Mouse (Mus musculus) frontal cortex, adult 2 months (tissue): ENCODE data around the gene Mog. TPM values are rescaled to one million over a fixed set of nuclear protein-coding genes. Genes with fewer than 3 reads are reported as not detected.

Experiments
- DNase-seq, 2 experiments: peaks; one replicate each; pipeline ENCODE4 v3.0.0; 2022; ENCODE audit warnings: low spot score in 1 of 2; ENCODE audit errors: extremely low spot score in 1 of 2
- polyA plus RNA-seq: library from polyadenylated mRNA; depleted of rRNA; stranded (reverse); fragments of >200 nt; gene quantifications from 2 replicates; pipeline ENCODE4 v1.2.3, GENCODE M21; 2012

Gene Mog
- polyA plus RNA-seq, 1 experiment = 43.8 TPM

DNA sequence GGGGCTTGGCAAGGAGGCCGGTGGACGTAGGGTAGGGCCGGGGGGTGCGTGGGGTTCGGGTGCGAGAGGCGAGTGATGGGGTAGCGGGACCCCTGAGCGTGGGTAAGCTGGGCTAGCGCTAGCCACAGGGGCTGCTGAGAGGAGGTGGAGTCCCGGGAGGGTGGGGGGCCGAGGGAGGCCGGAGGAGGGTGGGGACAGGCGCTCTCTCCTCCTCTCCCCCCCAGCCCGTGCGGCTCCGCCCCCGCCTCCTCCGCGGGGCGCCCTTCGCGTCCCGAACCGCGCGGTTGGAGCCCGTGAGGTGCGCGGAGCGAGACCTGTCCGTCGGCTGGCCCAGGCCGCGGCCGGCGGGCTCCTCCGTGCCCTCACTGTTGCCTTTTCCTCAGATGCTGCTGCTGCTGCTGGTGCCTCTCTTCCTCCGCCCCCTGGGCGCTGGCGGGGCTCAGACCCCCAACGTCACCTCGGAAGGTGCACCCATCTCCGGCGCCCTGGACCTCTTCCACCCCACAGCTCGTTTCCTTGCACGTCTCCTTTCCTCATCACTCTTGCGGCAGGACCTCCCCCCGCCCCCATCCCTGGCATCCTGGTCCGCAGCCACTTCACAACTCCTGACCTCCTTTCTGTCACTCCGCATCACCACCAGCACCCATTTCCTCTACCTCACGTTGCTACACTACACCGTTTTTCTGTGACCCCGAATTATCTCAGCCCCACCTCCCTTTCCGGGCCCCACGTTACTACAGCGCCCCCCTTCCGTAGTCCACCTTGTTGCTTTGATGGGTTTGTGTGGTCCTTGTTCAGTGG lies 23.3 kb upstream of the Mog start:
- DNase-seq = peak in 1 of 2 experiments; percentile 63

DNA sequence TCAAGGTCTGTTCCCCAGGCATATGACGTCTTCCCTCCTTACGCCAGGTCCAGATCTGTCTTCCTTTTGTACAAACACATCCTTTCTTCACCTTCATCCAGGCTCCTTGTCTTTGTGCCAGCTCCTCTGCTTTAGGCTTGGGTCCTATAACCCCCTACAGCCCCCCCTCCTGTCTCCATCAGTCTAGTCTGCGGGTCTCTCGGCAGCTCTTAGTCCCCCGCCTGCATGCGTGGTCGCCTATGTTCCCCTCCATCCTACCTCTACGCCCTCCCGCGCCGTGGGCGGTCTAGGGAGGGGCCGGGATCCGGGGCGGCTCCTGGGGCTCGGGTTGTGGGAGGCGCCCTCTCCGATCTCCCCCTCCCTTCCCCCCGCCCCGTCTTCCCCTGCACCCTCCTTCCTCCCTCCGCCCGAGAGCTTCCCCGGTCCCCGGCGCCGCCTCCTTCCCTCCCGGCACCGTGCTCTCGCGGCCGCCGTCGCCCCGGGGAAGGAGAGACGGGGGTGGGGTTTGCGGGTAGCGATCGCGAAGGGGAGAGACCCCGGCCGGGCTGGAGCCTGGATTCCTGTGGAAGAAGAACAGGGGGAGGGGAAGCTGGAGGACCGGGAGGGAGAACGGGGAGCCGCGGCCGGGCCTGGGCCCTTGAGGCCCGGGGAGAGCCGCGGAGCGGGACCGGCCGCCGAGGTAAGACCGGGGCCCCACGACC lies 22.6 kb upstream of the Mog start, which contains the start of gene Gabbr1:
TSS of gene Gabbr1 (plus strand) at position 356 of the 701 bp plus-strand sequence.
- DNase-seq = peak in 1 of 2 experiments; percentile 83

DNA sequence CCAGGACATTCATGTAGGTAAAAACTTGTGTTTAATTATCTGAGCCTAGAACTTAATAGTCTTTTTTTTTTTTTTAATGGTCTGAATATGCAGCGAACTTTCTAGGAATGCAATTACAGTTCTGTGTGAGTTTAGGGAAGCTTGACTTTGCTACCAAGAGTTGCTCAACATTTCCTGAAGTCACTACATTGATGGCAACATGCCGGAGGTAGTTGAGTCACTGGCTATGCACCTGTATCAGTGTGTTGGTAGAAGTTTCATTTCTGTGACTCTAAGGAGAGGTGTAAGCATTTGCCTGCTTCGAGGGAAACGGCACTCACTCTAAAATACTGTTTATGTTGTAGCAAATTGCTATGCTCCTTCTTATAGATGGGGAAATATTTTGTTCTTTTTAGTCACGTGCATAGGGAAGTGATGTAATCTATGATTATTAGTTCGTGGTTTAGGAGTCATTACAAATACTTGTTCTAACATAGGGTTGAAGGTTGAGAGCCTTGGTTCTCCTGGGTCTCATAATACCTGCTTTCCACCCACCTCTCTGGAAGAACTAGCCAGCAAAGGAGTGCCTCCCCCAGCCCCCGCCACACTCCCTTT lies 21.6 kb upstream of the Mog start:
- no peak for DNase-seq

DNA sequence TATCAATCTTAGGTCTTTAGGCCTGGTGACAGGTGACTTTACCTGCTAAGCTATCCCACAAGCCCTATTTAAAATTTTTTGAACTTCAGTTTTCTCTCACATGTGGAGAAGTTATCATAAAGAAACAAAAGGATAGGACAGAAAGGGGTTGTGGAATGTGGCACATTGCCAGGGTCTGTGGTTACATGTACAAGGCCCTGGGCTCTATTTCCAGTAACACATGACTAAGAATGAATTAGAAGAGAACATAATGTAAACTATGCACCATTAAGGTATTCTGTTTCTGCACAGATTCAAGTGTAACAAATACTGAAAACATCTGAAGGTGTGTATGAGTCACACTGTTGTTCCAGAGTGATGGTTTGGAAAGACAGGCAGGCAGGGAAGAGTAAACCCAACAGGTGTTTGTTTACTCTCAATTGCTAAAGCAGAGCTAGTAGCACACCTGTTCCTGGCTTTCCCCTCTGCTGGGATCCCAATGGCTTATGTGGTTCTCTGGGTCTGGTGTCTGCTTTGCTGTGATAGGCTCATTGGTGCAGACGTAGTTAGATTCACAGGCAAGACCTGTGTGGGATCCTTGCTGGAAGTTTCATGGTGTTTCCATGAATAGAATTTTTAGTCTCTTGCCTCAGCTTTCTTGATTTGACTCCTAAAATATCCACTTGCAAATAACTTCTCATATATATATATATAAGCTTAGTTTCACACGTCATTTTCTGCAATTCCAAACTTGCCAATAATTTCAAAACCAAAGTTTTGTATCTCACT lies 16.1 kb upstream of the Mog start:
- DNase-seq = no peak

DNA sequence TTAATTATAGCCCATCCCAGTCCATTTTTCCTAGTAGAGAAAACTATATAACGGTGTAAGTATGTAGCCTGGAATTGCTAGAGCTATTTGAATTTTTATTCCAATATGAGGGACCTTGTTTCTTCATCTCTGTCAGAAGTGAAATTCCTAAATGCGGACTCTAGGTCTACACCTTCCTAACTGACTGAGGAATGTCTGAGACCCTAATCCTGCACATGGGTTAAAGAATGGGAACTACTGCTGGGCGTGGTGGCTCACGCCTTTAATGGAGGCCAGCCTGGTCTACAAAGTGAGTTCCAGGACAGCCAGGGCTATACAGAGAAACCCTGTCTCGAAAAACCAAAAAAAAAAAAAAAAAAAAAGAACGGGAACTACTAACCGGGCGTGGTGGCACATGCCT lies 6.0 kb upstream of the Mog start:
- no peak for DNase-seq

DNA sequence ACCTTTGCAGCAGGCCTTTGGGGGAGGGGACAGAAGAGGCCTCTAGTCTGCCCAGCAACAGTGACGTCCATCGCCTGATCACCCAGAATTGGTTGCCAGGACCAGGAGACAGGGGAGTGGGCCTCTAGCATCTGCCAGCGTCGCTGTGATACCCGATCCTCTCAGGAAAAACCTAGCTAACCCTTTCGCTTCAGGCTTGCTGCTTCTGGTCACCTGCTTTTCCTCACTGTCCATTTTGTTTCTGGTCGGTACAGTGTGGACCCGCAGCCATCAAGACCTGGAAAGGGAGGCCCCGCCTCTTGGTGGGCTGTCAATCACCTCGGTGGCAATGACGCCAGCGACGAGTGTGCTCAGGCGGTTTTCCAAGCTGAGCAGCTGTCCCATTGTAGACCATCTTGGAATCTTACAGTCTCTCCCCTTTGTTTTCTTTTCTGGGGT lies 5.5 kb upstream of the Mog start:
- peak; percentile 92 to 97 for DNase-seq

DNA sequence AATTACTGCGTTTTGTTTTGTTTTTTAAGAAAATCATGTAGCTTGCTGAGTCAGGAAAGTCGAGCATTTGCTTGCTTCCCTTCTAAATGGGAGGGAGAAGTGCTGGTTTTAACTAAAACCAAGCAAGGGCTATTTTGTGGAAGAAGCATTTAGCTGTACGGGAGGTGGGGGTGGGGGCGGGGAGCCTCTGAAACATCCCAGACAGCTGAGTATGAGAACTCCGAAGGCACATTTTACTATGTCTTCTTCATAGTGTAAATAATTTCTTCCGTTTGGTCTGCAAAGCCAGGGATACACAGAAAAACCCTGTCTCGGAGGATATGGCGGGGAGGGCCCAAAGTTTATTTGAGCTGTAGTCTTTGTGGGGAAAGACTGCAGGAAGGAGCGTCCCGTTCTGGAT lies 5.0 kb upstream of the Mog start:
- no peak for DNase-seq

DNA sequence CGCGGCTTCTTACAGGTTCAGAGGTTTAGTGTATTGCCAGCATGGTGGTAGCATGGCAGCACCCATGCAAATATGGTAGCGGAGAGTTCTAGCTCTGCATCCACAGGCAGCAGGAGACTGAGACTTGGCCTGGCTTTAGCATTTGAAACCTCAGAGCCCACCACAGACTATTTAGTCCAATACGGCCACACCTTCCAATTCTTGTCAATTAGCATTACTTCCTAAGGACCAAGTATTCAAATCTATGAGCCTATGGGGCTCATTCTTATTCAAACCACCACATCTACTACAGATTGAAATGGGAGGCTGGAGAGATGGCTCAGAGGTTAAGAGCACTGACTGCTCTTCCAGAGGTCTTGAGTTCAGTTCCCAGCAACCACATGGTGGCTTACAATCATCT lies 4.3 kb upstream of the Mog start:
- no peak for DNase-seq

DNA sequence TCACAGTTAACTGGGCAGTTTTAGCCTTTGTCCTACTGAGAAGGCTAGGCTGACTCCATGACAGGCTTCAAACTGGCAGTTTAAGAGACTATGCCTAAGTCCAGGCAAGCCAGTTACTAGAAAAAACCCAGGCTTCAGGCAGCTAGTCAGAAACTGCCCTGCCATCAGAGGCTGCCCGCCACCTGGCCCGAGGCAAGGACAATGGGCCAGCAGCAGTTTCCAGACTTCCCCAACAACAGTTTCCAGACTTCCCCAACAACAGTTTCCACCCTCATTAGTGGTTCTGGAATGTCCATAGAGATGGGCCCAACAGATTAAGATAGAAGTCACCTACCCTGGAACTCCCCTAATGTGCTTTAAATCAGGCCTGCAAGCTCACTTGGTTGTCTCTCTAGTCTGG lies 3.2 kb upstream of the Mog start:
- no peak for DNase-seq

DNA sequence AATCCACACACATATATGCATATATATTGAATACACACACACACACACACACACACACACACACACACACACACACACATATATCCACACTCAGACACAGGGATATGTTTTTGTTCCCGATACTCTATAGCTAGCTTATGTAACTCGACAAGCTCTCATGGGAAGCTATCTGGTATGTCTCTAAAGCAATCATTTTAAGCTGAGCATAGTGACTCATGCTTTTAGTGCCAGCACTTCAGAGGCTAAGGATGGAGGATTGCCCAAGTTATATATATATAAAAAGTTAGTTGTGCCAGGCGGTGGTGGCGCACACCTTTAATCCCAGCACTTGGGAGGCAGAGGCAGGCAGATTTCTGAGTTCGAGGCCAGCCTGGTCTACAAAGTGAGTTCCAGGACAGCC lies 4.0 kb downstream of the Mog start:
- peak; percentile 29 to 51 for DNase-seq

DNA sequence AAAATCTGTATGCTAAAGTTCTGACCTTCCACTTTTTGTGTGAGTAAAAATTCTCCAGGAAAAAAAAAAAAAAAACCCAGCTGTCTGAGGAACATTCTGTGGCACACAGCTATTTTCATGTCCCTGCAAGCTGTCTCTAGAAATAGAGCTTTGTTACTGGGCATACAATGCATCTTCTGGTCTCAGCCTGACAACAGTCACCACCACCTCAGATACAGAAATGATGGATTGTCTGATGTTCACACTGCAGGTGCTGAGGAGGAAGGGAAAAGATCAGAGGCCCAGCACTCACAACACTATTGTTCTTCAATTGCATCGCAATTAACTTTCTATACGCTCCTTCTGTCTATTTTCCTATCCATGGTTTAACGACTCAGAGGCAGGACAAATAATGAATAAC lies 4.9 kb downstream of the Mog start:
- DNase-seq = peak in 1 of 2 experiments; percentile 42

DNA sequence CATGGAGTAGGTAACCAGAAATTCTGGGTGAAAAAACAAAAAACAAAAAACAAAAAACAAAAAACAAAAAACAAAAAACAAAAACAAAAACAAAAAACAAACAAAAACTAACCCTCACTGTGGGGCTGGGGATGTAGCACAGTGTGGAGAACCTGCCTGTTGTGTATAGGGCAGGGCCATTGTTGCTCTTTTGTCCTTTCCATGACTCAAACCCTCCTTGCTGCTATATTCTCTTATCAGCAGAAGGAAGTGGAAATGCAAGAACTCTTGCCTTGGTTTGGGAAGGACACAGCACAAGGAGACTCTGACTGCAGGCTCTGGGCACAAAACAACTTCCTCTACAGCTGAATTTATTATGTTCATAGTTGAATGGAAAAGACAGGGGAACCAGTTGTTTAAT lies 6.9 kb downstream of the Mog start:
- no peak for DNase-seq

DNA sequence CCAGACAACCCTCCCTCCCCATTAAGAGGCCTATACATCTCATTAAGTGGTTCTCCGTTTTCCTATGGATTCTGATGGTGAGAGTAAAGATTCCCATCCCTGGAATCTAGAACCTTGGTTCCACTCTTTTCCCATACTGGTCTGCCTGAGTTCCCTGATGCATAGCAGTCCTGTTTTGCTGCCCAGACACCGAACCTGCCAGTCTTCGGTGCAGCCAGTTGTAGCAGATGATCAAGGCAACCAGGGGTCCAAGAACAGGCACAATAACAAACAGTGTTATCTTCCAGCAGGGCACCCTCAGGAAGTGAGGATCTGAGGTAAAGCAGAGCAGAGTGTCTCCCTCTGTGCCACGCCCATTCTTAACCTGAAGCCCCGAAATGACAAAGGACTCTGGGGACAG lies 11.1 kb downstream of the Mog start:
- DNase-seq = no peak

DNA sequence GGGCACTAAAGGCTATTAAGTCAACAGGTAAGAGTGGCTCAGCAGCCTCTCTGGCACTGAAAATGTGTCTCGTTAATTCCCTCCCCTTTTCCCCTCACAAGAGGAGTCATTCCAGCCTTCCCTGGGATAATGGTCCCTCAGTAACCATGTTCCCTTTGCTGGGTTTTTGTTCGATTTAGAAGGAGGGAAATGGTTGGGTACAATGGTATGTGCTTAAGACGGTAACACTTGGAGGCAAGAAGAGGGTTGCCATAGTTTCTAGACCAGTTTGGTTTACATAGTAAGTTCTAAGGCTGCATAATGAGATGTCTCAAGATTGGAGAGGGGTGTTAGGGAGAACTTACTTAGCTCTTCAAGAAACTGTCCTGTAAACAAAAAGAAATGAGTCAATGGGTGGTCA lies 11.5 kb downstream of the Mog start:
- DNase-seq = no peak

DNA sequence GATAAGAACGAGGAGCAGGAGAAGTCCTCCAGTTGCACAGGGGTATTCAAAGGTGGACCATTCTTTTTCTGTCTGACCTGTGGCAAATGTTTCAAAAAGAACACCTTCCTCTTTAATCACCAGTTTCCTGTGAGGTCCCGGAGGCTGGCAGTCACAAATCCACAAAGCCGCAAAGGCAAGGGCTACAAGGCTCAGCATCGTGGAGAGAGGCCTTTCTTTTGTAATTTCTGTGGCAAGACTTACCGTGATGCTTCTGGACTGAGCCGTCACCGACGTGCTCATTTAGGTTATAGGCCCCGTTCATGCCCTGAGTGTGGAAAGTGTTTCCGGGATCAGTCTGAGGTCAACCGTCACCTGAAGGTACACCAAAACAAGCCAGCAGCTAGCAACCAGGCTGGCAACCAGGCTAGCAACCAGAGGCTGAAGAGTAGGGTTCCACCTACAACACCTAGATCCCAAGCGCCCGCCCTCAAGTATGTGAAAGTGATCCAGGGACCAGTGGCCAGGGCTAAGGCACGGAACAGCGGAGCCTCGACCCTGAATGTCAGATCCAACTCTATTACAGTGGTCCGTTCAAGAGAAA lies 13.6 kb downstream of the Mog start:
- no peak for DNase-seq

DNA sequence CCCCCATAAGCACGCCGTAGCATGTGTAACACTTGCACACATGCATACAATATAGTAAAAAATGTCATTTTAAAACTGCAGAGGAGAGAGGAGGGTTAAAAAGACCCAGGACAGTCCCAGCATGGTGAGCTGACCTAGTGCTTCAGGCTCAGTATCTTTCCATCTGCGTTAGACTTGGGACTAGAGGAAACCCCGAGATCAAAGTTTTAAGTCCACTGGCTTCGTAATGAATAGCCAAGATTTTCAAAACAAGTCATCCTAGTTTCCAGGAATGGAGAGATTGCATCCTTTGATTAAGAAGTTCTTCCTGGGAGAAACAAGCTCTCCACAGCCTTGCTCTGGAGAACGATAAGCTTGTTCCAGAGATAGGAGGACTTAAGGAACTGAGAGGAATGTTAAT lies 15.0 kb downstream of the Mog start:
- no peak for DNase-seq

DNA sequence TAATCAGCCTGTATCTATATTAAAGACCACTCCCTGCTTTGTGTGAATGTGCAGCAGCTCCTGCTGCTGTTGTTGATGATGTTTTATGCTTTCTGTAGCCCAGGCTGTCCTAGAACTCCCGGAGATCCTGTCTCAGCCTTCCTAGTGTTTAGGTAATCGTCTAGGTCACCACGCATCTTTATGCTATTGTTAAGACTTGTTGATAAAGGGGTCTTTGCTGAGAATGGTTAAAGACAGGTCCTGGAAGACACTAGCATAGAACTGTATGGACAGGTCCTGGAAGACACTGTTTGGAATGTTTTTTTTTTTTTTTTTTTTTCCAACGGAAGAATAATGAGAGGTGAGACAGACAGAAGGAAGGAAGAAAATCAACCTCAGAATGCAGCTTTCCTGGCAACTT lies 19.8 kb downstream of the Mog start:
- no peak for DNase-seq

DNA sequence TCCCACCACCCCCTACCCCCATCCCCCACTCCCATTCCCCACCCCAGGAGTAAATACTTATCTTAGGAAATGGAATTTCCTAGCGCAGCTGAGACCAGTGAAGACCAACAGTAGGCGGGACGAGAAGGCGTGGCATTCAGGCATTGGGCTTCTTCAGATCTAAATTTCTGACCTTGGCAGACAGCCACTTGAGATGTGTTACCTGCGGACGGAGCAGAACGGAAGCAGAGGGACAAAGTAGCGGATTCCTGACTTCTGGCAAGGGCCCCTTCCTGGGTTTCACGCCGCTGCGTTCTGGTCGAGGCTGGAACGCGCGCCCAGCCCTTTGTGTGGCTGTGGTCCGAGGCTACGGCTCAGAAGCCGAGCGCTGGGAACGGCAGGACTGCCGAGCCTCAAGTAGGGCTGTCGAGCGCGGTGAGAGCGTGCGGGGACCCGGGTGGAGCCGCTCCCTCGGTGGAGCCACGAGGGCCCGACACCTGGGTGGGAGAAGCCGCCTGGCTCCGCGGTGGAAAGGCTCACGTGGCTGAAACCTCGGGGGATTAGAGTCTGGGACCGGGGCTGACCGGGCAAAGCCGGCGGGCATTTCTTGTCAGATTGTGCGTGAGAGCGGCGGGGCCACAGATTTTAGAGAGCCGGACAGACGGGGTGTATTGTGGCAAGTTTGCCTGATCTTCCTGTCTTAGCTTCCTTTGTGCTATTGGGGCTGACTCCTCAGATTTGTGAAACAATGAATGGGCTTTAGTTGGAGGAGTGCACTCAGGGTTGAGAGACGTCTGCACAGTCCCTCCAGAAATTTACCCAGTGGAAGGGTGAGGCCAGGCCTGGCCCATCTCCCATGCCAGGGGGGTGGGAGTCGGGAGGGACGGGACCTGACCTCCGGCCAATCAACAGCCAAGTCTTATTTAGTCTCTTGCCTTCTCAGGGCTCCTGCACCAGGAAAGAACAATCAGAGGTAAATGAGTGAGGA lies 20.6 kb downstream of the Mog start:
- DNase-seq = peak in 1 of 2 experiments; percentile 35

DNA sequence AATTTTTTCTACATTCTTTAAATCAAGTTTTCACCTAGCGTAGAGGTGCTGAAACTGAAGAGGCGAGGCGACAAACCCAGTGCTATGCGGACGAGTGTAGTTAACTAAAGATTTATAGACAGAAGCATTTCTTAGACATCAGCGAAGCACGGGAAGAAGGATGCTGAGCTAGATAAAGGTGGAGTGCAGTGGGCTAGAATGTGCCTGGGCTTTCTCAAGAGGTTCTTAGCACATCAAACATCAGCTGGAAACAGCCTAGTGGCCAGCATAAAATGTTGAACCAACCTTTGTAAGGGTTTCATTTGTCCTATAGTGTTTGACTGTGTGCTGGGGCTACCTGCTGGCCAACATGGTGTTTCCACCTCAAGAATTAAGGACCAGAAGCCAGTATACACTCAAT lies 22.3 kb downstream of the Mog start, which contains the start of gene Zfp57:
TSS of gene Zfp57 (plus strand) at position 301 of the 400 bp plus-strand sequence.
- DNase-seq = no peak
